Mouse (Mus musculus) CH12.LX (cell line): ENCODE results near the gene Gk2. TPM values are rescaled to one million over a fixed set of nuclear protein-coding genes. Genes with fewer than 3 reads are reported as not detected.

ENCODE experiments used
- DNase-seq: peaks from one replicate; pipeline ENCODE4 v3.0.0-alpha.2; 2013; ENCODE audit errors: extremely low read depth
- H3K27ac ChIP-seq: 2 replicates; pipeline ENCODE4 v1.5.1; 2012; ENCODE audit warnings: low read depth, mild to moderate bottlenecking, control low read depth, moderate library complexity; ENCODE audit not compliant: insufficient read depth
- H3K27me3 ChIP-seq: replicated peaks from 2 replicates; pipeline ENCODE3; 2012; ENCODE audit warnings: inconsistent platforms
- H3K36me3 ChIP-seq, 2 experiments: replicated peaks in 1 of 2; 2 replicates each; pipeline versions ENCODE3 to v1.6.1; 2012; ENCODE audit warnings: inconsistent platforms in 1 of 2, low read length in 1 of 2, mild to moderate bottlenecking in 1 of 2, mixed read lengths in 1 of 2, moderate library complexity in 1 of 2; ENCODE audit not compliant: control insufficient read depth in 1 of 2, insufficient read depth in 1 of 2
- H3K4me1 ChIP-seq, 2 experiments: 2 replicates each; pipeline ENCODE4 v1.6.1; 2012; ENCODE audit warnings: inconsistent platforms in 1 of 2, moderate library complexity in 1 of 2; ENCODE audit not compliant: insufficient read depth in 2 of 2, control insufficient read depth in 1 of 2
- H3K4me2 ChIP-seq: 2 replicates; pipeline ENCODE4 v1.6.1; 2012; ENCODE audit warnings: low read depth, mild to moderate bottlenecking, control low read depth; ENCODE audit not compliant: poor library complexity, insufficient read depth, severe bottlenecking
- H3K4me3 ChIP-seq, 3 experiments: fragments of 150-350 bp in 1 of 3; sonication (generic) in 1 of 3; replicated peaks in 1 of 3; 2 replicates each; pipeline versions ENCODE3 to v1.5.1; 2011 to 2012; ENCODE audit warnings: low read depth in 2 of 3, low read length in 2 of 3, mild to moderate bottlenecking in 2 of 3, moderate library complexity in 2 of 3, control low read depth in 1 of 3, improper control_type of control experiment in 1 of 3, inconsistent platforms in 1 of 3, mixed read lengths in 1 of 3; ENCODE audit not compliant: poor library complexity in 1 of 3
- H3K79me2 ChIP-seq: replicated peaks from 2 replicates; pipeline ENCODE4 v1.6.1; 2012; ENCODE audit warnings: mild to moderate bottlenecking, moderate library complexity; ENCODE audit not compliant: control insufficient read depth, poor library complexity, insufficient read depth, severe bottlenecking; ENCODE audit errors: extremely low read depth
- H3K9ac ChIP-seq: 2 replicates; pipeline ENCODE4 v1.6.1; 2012; ENCODE audit warnings: low read depth, mild to moderate bottlenecking, control low read depth, moderate library complexity; ENCODE audit not compliant: insufficient read depth
- H3K9me3 ChIP-seq: replicated peaks from 2 replicates; pipeline ENCODE3; 2012; ENCODE audit warnings: low read length, inconsistent platforms, mixed read lengths
- BHLHE40 ChIP-seq: IDR thresholded peaks from 2 replicates; pipeline ENCODE4 v1.6.1; 2011; ENCODE audit warnings: mild to moderate bottlenecking, low read depth, low read length, improper control_type of control experiment
- CHD2 ChIP-seq: IDR thresholded peaks from 2 replicates; pipeline ENCODE4 v1.6.1; 2011; ENCODE audit warnings: low read length, improper control_type of control experiment
- CTCF ChIP-seq, 2 experiments: IDR thresholded peaks in 1 of 2; conservative IDR thresholded peaks in 1 of 2; 2 replicates each; pipeline ENCODE4 v1.5.1; 2011 to 2012; ENCODE audit warnings: low read depth in 2 of 2, low read length in 2 of 2, improper control_type of control experiment in 1 of 2, inconsistent platforms in 1 of 2, mild to moderate bottlenecking in 1 of 2, moderate library complexity in 1 of 2
- ELF1 ChIP-seq: IDR thresholded peaks from 2 replicates; pipeline ENCODE4 v1.6.1; 2014; ENCODE audit warnings: low read depth, mild to moderate bottlenecking, inconsistent platforms, low read length, improper control_type of control experiment
- EP300 ChIP-seq: IDR thresholded peaks from 2 replicates; pipeline ENCODE4 v1.6.1; 2011; ENCODE audit warnings: low read length, improper control_type of control experiment
- ETS1 ChIP-seq: conservative IDR thresholded peaks from 2 replicates; pipeline ENCODE4 v1.6.1; 2012; ENCODE audit warnings: low read depth, mild to moderate bottlenecking, inconsistent platforms, low read length, improper control_type of control experiment, moderate library complexity
- HCFC1 ChIP-seq: IDR thresholded peaks from 2 replicates; pipeline ENCODE4 v1.6.1; 2012; ENCODE audit warnings: low read depth, mild to moderate bottlenecking, inconsistent platforms, low read length, improper control_type of control experiment
- IRF4 ChIP-seq: IDR thresholded peaks from 2 replicates; pipeline ENCODE4 v1.6.1; 2014; ENCODE audit warnings: low read depth, mild to moderate bottlenecking, inconsistent platforms, low read length, improper control_type of control experiment
- JUN ChIP-seq: IDR thresholded peaks from 2 replicates; pipeline ENCODE4 v1.6.1; 2011; ENCODE audit warnings: low read depth, mild to moderate bottlenecking, low read length, improper control_type of control experiment, moderate library complexity; ENCODE audit not compliant: insufficient read depth
- JUND ChIP-seq: conservative IDR thresholded peaks from 2 replicates; pipeline ENCODE4 v1.6.1; 2011; ENCODE audit warnings: low read depth, low read length, improper control_type of control experiment
- KAT2A ChIP-seq: IDR thresholded peaks from 2 replicates; pipeline ENCODE4 v1.6.1; 2012; ENCODE audit warnings: low read length, improper control_type of control experiment, inconsistent platforms; ENCODE audit not compliant: insufficient replicate concordance
- MAX ChIP-seq: IDR thresholded peaks from 2 replicates; pipeline ENCODE4 v1.6.1; 2011; ENCODE audit warnings: low read length, improper control_type of control experiment
- PAX5 ChIP-seq: IDR thresholded peaks from 2 replicates; pipeline ENCODE4 v1.6.1; 2012; ENCODE audit warnings: low read length, inconsistent platforms, mixed read lengths
- POLR2A ChIP-seq: IDR thresholded peaks from 2 replicates; pipeline ENCODE4 v1.6.1; 2011; ENCODE audit warnings: low read depth, mild to moderate bottlenecking, improper control_type of control experiment, low read length
- POLR2AphosphoS2 ChIP-seq: IDR thresholded peaks from 2 replicates; pipeline ENCODE4 v1.6.1; 2011; ENCODE audit warnings: low read depth, low read length, improper control_type of control experiment
- SIN3A ChIP-seq: IDR thresholded peaks from 2 replicates; pipeline ENCODE4 v1.6.1; 2012; ENCODE audit warnings: low read length, improper control_type of control experiment, inconsistent platforms
- SMC3 ChIP-seq: IDR thresholded peaks from 2 replicates; pipeline ENCODE4 v1.6.1; 2011; ENCODE audit warnings: low read depth, low read length, improper control_type of control experiment
- TBP ChIP-seq: conservative IDR thresholded peaks from 2 replicates; pipeline ENCODE4 v1.6.1; 2011; ENCODE audit warnings: low read depth, low read length, improper control_type of control experiment
- TCF12 ChIP-seq: IDR thresholded peaks from 2 replicates; pipeline ENCODE4 v1.6.1; 2014; ENCODE audit warnings: low read depth, mild to moderate bottlenecking, inconsistent platforms, low read length, improper control_type of control experiment
- UBTF ChIP-seq: IDR thresholded peaks from 2 replicates; pipeline ENCODE4 v1.6.1; 2012; ENCODE audit warnings: low read depth, mild to moderate bottlenecking, inconsistent platforms, low read length, improper control_type of control experiment, moderate library complexity
- USF1 ChIP-seq: IDR thresholded peaks from 2 replicates; pipeline ENCODE4 v1.6.1; 2014; ENCODE audit warnings: low read depth, mild to moderate bottlenecking, inconsistent platforms, low read length, improper control_type of control experiment
- ZC3H11A ChIP-seq: IDR thresholded peaks from 2 replicates; pipeline ENCODE4 v1.6.1; 2012; ENCODE audit warnings: low read depth, mild to moderate bottlenecking, inconsistent platforms, low read length, improper control_type of control experiment
- ZKSCAN1 ChIP-seq: IDR thresholded peaks from 2 replicates; pipeline ENCODE4 v1.6.1; 2012; ENCODE audit warnings: low read depth, inconsistent platforms, low read length, improper control_type of control experiment, borderline replicate concordance
- ZMIZ1 ChIP-seq: IDR thresholded peaks from 2 replicates; pipeline ENCODE4 v1.6.1; 2012; ENCODE audit warnings: low read depth, mild to moderate bottlenecking, inconsistent platforms, low read length, improper control_type of control experiment
- ZNF384 ChIP-seq: IDR thresholded peaks from 2 replicates; pipeline ENCODE4 v1.6.1; 2012; ENCODE audit warnings: low read depth, low read length, improper control_type of control experiment, inconsistent platforms
- dilution Hi-C: fragments of 300-500 bp; cut with MboI; formaldehyde crosslinking; loops from 2 replicates; pipeline ENCODE4 v1.14.3; 2020; ENCODE audit warnings: low sequenced_read_pairs; ENCODE audit not compliant: extremely low pct_unique_long_range_greater_than_20kb, extremely low pct_ligation_motif_present
- in situ Hi-C: fragments of 300-500 bp; cut with MboI; formaldehyde crosslinking; loops from 3 replicates; pipeline ENCODE4 v1.14.3; 2019; ENCODE audit warnings: low sequenced_read_pairs, low pct_ligation_motif_present, low pct_unique_long_range_greater_than_20kb, mixed read lengths
- polyA plus RNA-seq: library from polyadenylated mRNA; unstranded; fragments of >175 nt; gene quantifications from 2 replicates; pipeline ENCODE4 v1.2.1, GENCODE M21; 2012; ENCODE audit warnings: low read depth; ENCODE audit not compliant: insufficient read length
- total RNA-seq, 2 experiments: library from RNA; depleted of rRNA; stranded (reverse); fragments of 300-350 nt in 1 of 2; fragments of >200 nt in 1 of 2; gene quantifications; 2 replicates each; pipeline ENCODE4 v1.2.3; 2012 to 2014

Gene Gk2
- total RNA-seq (2012; rRNA removed) (not detected in 2 replicates), total RNA-seq (2014; rRNA removed) (not detected in 2 replicates), polyA plus RNA-seq (not detected in 2 replicates)

GRCm38 (mm10) chr5:97456816-97457215 is at the start of gene Gk2:
Gene Gk2, minus strand, starts transcription at chr5:97457021.
- Histone ChIP-seq H3K4me3 (no peak within 1 kb of the TSS), H3K4me1 (no peaks in the 10 kb centered on the region), H3K27ac (no peak within 1 kb of the TSS), H3K9me3 (no peaks in the 10 kb centered on the region), H3K4me2 (no peak within 1 kb of the TSS), H3K9ac (no peak within 1 kb of the TSS), H3K36me3 (no peaks in the 10 kb centered on the region), H3K79me2 (no peaks in the 10 kb centered on the region), H3K27me3 (no peaks in the 10 kb centered on the region)
- dilution Hi-C loops: no loop called here
- TF ChIP-seq TCF12 (no peak), HCFC1 (no peak), ZC3H11A (no peak), PAX5 (no peak), POLR2A (no peak), POLR2AphosphoS2 (no peak), SMC3 (no peak), EP300 (no peak), ETS1 (no peak), ELF1 (no peak), UBTF (no peak)
- TF ChIP-seq, all 38 proteins: peak for 0
- in situ Hi-C loops: no loop called here
- DNase-seq: no peak

GRCm38 (mm10) chr5:97498041-97498440 is 41.2 kb upstream of the Gk2 start:
- Histone ChIP-seq H3K27ac (no peak overlapping the region), H3K4me3 (no peak overlapping the region), H3K36me3 (no peaks in the 10 kb centered on the region), H3K4me1 (no peaks in the 10 kb centered on the region), H3K27me3 (no peaks in the 10 kb centered on the region), H3K79me2 (no peaks in the 10 kb centered on the region), H3K9me3 (no peaks in the 10 kb centered on the region), H3K9ac (no peak overlapping the region), H3K4me2 (peak overlapping the region; percentile 78)
- in situ Hi-C loops (no loop called here), dilution Hi-C loops (no loop called here)
- TF ChIP-seq JUND (no peak), EP300 (no peak), MAX (no peak), ZMIZ1 (no peak), TCF12 (no peak), CHD2 (no peak), TBP (no peak), IRF4 (no peak), ZC3H11A (no peak), CTCF (conservative IDR thresholded peaks at IDR 0.05 in 1 of 2, IDR thresholded peaks at IDR 0.05 in 1 of 2; ENCODE audit: low read depth in 2 of 2, low read length in 2 of 2) (no peak), POLR2A (no peak), PAX5 (no peak), KAT2A (no peak), SIN3A (no peak), BHLHE40 (no peak), ZKSCAN1 (no peak), JUN (no peak), POLR2AphosphoS2 (no peak), ZNF384 (no peak), USF1 (no peak)
- DNase-seq: no peak
